Mouse (Mus musculus): ENCODE measurements around the gene Phactr1. TPM values are rescaled to one million over a fixed set of nuclear protein-coding genes. Genes with fewer than 3 reads are reported as not detected.

The Phactr1 gene
- polyA plus RNA-seq (2015; fragmentation: Nextera tagmentation; extraction: Ambion mirVana) = 45.9 and 48.1 TPM in 2 replicates

- peak within 1 kb of the TSS; percentile 27 for H3K4me2 ChIP-seq
- H3K4me1 ChIP-seq = peaks cover 7% of the 10 kb centered on the region
- no peaks in the 10 kb centered on the region for H3K9me3 ChIP-seq (replicated peaks)
- H3K4me3 ChIP-seq (replicated peaks) = no peak within 1 kb of the TSS
- WGBS = 13% methylated on average over 11 of the region's 11 CpGs
- no peaks in the 10 kb centered on the region for H3K27me3 ChIP-seq (replicated peaks)
- ATAC-seq (ENCODE audit: low FRiP score) = no peak
- no peak within 1 kb of the TSS for H3K27ac ChIP-seq (replicated peaks)
- H3K36me3 ChIP-seq = no peaks in the 10 kb centered on the region
- no peak within 1 kb of the TSS for H3K9ac ChIP-seq (replicated peaks)
Measured at GRCm38 (mm10) chr13:42680391-42680994, at the start of gene Phactr1. TSS of gene Phactr1 (plus strand) at chr13:42680623.

- 91% methylated on average over 2 of the region's 2 CpGs for WGBS
Measured at GRCm38 (mm10) chr13:42634908-42635307, 45.5 kb upstream of the Phactr1 start.

GRCm38 (mm10) chr13:42650228-42650627, 30.2 kb upstream of the Phactr1 start:
- Histone ChIP-seq H3K9me3 (replicated peaks) (no peaks in the 10 kb centered on the region), H3K27me3 (replicated peaks) (no peaks in the 10 kb centered on the region), H3K27ac (replicated peaks) (no peak overlapping the region), H3K36me3 (no peaks in the 10 kb centered on the region), H3K4me3 (replicated peaks) (no peak overlapping the region), H3K4me1 (no peaks in the 10 kb centered on the region), H3K9ac (replicated peaks) (no peak overlapping the region), H3K4me2 (no peak overlapping the region)
- no peak for ATAC-seq (ENCODE audit: low FRiP score)
- WGBS = 71% methylated on average over 6 of the region's 6 CpGs

More at GRCm38 (mm10) chr13:42634908-42635307, 45.5 kb upstream of the Phactr1 start:
- Histone ChIP-seq H3K9ac (replicated peaks) (no peak overlapping the region), H3K4me3 (replicated peaks) (no peak overlapping the region), H3K36me3 (no peaks in the 10 kb centered on the region), H3K9me3 (replicated peaks) (no peaks in the 10 kb centered on the region), H3K27me3 (replicated peaks) (no peaks in the 10 kb centered on the region), H3K4me2 (no peak overlapping the region), H3K27ac (replicated peaks) (no peak overlapping the region), H3K4me1 (no peaks in the 10 kb centered on the region)
- no peak for ATAC-seq (ENCODE audit: low FRiP score)

GRCm38 (mm10) chr13:42656643-42657315, 23.6 kb upstream of the Phactr1 start:
- 0 out of 2 replicates have a peak, but pooled peaks cover 6% of the 10 kb centered on the region for H3K4me1 ChIP-seq
- ATAC-seq (ENCODE audit: low FRiP score) = no peak
- H3K27me3 ChIP-seq (replicated peaks) = no peaks in the 10 kb centered on the region
- 41% methylated on average over 7 of the region's 7 CpGs for WGBS
- H3K9me3 ChIP-seq (replicated peaks) = no peaks in the 10 kb centered on the region
- no peaks in the 10 kb centered on the region for H3K36me3 ChIP-seq
- no peak overlapping the region for H3K27ac ChIP-seq (replicated peaks)
- no peak overlapping the region for H3K9ac ChIP-seq (replicated peaks)
- H3K4me2 ChIP-seq = no peak overlapping the region
- no peak overlapping the region for H3K4me3 ChIP-seq (replicated peaks)

- H3K4me1 ChIP-seq = 0 out of 2 replicates have a peak, but pooled peaks cover 5% of the 10 kb centered on the region
- H3K4me3 ChIP-seq (replicated peaks) = no peak overlapping the region
- H3K9me3 ChIP-seq (replicated peaks) = no peaks in the 10 kb centered on the region
- ATAC-seq (ENCODE audit: low FRiP score) = no peak
- no peaks in the 10 kb centered on the region for H3K36me3 ChIP-seq
- no peak overlapping the region for H3K27ac ChIP-seq (replicated peaks)
- 37% methylated on average over 10 of the region's 10 CpGs for WGBS
- H3K9ac ChIP-seq (replicated peaks) = no peak overlapping the region
- peak overlapping the region; percentile 29 for H3K4me2 ChIP-seq
- H3K27me3 ChIP-seq (replicated peaks) = no peaks in the 10 kb centered on the region
Measured at GRCm38 (mm10) chr13:42671651-42672290, 8.7 kb upstream of the Phactr1 start.

- no peak overlapping the region for H3K4me2 ChIP-seq
- H3K36me3 ChIP-seq = no peaks in the 10 kb centered on the region
- H3K27me3 ChIP-seq (replicated peaks) = no peaks in the 10 kb centered on the region
- no peak overlapping the region for H3K27ac ChIP-seq (replicated peaks)
- H3K4me3 ChIP-seq (replicated peaks) = no peak overlapping the region
- ATAC-seq (ENCODE audit: low FRiP score) = no peak
- no peak overlapping the region for H3K9ac ChIP-seq (replicated peaks)
- no peaks in the 10 kb centered on the region for H3K9me3 ChIP-seq (replicated peaks)
- WGBS = 78% methylated on average over 9 of the region's 9 CpGs
- H3K4me1 ChIP-seq = peaks cover 7% of the 10 kb centered on the region
Measured at GRCm38 (mm10) chr13:42681299-42681698, 876 bp downstream of the Phactr1 start.

- Histone ChIP-seq H3K36me3 (no peaks in the 10 kb centered on the region), H3K27ac (replicated peaks) (no peak overlapping the region), H3K4me3 (replicated peaks) (no peak overlapping the region), H3K9ac (replicated peaks) (no peak overlapping the region), H3K27me3 (replicated peaks) (no peaks in the 10 kb centered on the region), H3K4me2 (no peak overlapping the region), H3K9me3 (replicated peaks) (no peaks in the 10 kb centered on the region), H3K4me1 (peaks cover 7% of the 10 kb centered on the region)
- no peak for ATAC-seq (ENCODE audit: low FRiP score)
- WGBS = 93% methylated on average over 7 of the region's 7 CpGs
Measured at GRCm38 (mm10) chr13:42684181-42684580, 3.8 kb downstream of the Phactr1 start.

- no peak overlapping the region for H3K9ac ChIP-seq (replicated peaks)
- no peak overlapping the region for H3K4me2 ChIP-seq
- no peaks in the 10 kb centered on the region for H3K27me3 ChIP-seq (replicated peaks)
- WGBS = 82% methylated on average over 4 of the region's 4 CpGs
- ATAC-seq (ENCODE audit: low FRiP score) = no peak
- H3K27ac ChIP-seq (replicated peaks) = no peak overlapping the region
- no peaks in the 10 kb centered on the region for H3K36me3 ChIP-seq
- H3K4me3 ChIP-seq (replicated peaks) = no peak overlapping the region
- no peaks in the 10 kb centered on the region for H3K9me3 ChIP-seq (replicated peaks)
- H3K4me1 ChIP-seq = no peaks in the 10 kb centered on the region
Measured at GRCm38 (mm10) chr13:42692233-42692632, 11.8 kb downstream of the Phactr1 start.

- no peaks in the 10 kb centered on the region for H3K9me3 ChIP-seq (replicated peaks)
- ATAC-seq (ENCODE audit: low FRiP score) = no peak
- 77% methylated on average over 5 of the region's 5 CpGs for WGBS
Measured at GRCm38 (mm10) chr13:42696641-42697040, 16.2 kb downstream of the Phactr1 start.

GRCm38 (mm10) chr13:42709148-42709547, 28.7 kb downstream of the Phactr1 start:
- H3K36me3 ChIP-seq = no peaks in the 10 kb centered on the region
- 2% methylated on average over 11 of the region's 11 CpGs for WGBS

More at GRCm38 (mm10) chr13:42696641-42697040, 16.2 kb downstream of the Phactr1 start:
- H3K4me3 ChIP-seq (replicated peaks) = no peak overlapping the region
- H3K4me2 ChIP-seq = no peak overlapping the region
- H3K36me3 ChIP-seq = no peaks in the 10 kb centered on the region
- no peak overlapping the region for H3K9ac ChIP-seq (replicated peaks)
- no peaks in the 10 kb centered on the region for H3K4me1 ChIP-seq
- H3K27me3 ChIP-seq (replicated peaks) = no peaks in the 10 kb centered on the region
- H3K27ac ChIP-seq (replicated peaks) = no peak overlapping the region

GRCm38 (mm10) chr13:42709611-42710331, 29.3 kb downstream of the Phactr1 start:
- peak overlapping the region; percentile 91 for H3K9ac ChIP-seq (replicated peaks)
- ATAC-seq (ENCODE audit: low FRiP score) = peak; percentile 91
- H3K27ac ChIP-seq (replicated peaks) = peak overlapping the region; percentile 88
- H3K4me1 ChIP-seq = peaks cover 24% of the 10 kb centered on the region
- 1% methylated on average over 38 of the region's 39 CpGs for WGBS
- H3K4me2 ChIP-seq = peak overlapping the region; percentile 56
- H3K9me3 ChIP-seq (replicated peaks) = no peaks in the 10 kb centered on the region
- no peaks in the 10 kb centered on the region for H3K27me3 ChIP-seq (replicated peaks)
- H3K36me3 ChIP-seq = no peaks in the 10 kb centered on the region
- H3K4me3 ChIP-seq (replicated peaks) = peak overlapping the region; percentile 74

More at GRCm38 (mm10) chr13:42709148-42709547, 28.7 kb downstream of the Phactr1 start:
- peak overlapping the region; percentile 74 for H3K4me3 ChIP-seq (replicated peaks)
- no peaks in the 10 kb centered on the region for H3K9me3 ChIP-seq (replicated peaks)
- peak overlapping the region; percentile 91 for H3K9ac ChIP-seq (replicated peaks)
- peak overlapping the region; percentile 56 for H3K4me2 ChIP-seq
- ATAC-seq (ENCODE audit: low FRiP score) = peak; percentile 79
- H3K4me1 ChIP-seq = peaks cover 24% of the 10 kb centered on the region
- H3K27me3 ChIP-seq (replicated peaks) = no peaks in the 10 kb centered on the region
- peak overlapping the region; percentile 88 for H3K27ac ChIP-seq (replicated peaks)

Data from neural tube, embryonic 15.5 days (tissue).